Comparison of ENCODE assay signal across 9 mouse cellular contexts in genomic region chr11:76647062-76647461, GRCm38 (mm10). TPM values are rescaled to one million over a fixed set of nuclear protein-coding genes. Genes with fewer than 3 reads are reported as not detected.
DNase-seq lines count a peak whose midpoint lies in the region; ATAC-seq and TF ChIP-seq lines count a peak whose summit lies in the region.
"Had no signal": no experiment of that assay in that cellular context is flagged by ENCODE, and none has a peak within 500 bp of the region (broad histone marks: within the 10 kb centered on the region; RNA-seq: fewer than 3 reads in every experiment).

No protein-coding gene starts in this region.

- no peaks in the 10 kb centered on the region for H3K9me3 ChIP-seq in heart, embryonic 15.5 days (replicated peaks)
- H3K9me3 ChIP-seq in forebrain, embryonic 14.5 days (replicated peaks; ENCODE audit: control insufficient read depth, low read length): no peaks in the 10 kb centered on the region
- H3K9me3 ChIP-seq in midbrain, embryonic 12.5 days: no peaks in the 10 kb centered on the region

- no peaks in the 10 kb centered on the region for H3K36me3 ChIP-seq in heart, embryonic 15.5 days
- no peaks in the 10 kb centered on the region for H3K36me3 ChIP-seq in forebrain, embryonic 14.5 days (ENCODE audit: control insufficient read depth, insufficient read depth, low read length)
- H3K36me3 ChIP-seq in midbrain, embryonic 12.5 days: no peaks in the 10 kb centered on the region

- H3K4me3 ChIP-seq in heart, embryonic 15.5 days: peak overlapping the region; percentile 35
- no peak overlapping the region for H3K4me3 ChIP-seq in bone marrow, adult 2 months (replicated peaks; ENCODE audit: control insufficient read depth, low read depth, low read length)
- no peak overlapping the region for H3K4me3 ChIP-seq in forebrain, embryonic 14.5 days (ENCODE audit: low read depth, low read length)
- H3K4me3 ChIP-seq in midbrain, embryonic 12.5 days: peak overlapping the region; percentile 9

- peak overlapping the region; percentile 1; the same call in 1 of the 2 replicates for H3K27ac ChIP-seq in heart, embryonic 15.5 days
- H3K27ac ChIP-seq in bone marrow, adult 2 months (ENCODE audit: control insufficient read depth, insufficient read depth, low read depth, low read length, poor library complexity): no peak overlapping the region
- peak overlapping the region; percentile 72 for H3K27ac ChIP-seq in forebrain, embryonic 14.5 days (ENCODE audit: low read depth, low read length)
- H3K27ac ChIP-seq in midbrain, embryonic 12.5 days (replicated peaks): peak overlapping the region; percentile 12; the same call in 1 of the 2 replicates

- no peak for TF ChIP-seq POLR2A in bone marrow, adult 2 months (IDR thresholded peaks at IDR 0.05; ENCODE audit: borderline replicate concordance, control insufficient read depth, low read depth, low read length)

- ATAC-seq in heart, embryonic 15.5 days (replicated peaks; ENCODE audit: insufficient number of reproducible peaks, insufficient read depth, low FRiP score, low read depth): no peak
- ATAC-seq in forebrain, embryonic 14.5 days: peak; percentile 82
- ATAC-seq in midbrain, embryonic 12.5 days (ENCODE audit: low FRiP score, low read depth): peak; percentile 44; the same call in 1 of the 2 replicates

- H3K9ac ChIP-seq in heart, embryonic 15.5 days: 0 out of 2 replicates have a peak overlapping the region, but pooled peaks have one; percentile 5
- no peak overlapping the region for H3K9ac ChIP-seq in forebrain, embryonic 14.5 days (ENCODE audit: low read length)
- H3K9ac ChIP-seq in midbrain, embryonic 12.5 days (replicated peaks): no peak overlapping the region

- peak overlapping the region; percentile 62 for H3K4me2 ChIP-seq in heart, embryonic 15.5 days
- peak overlapping the region; percentile 42 for H3K4me2 ChIP-seq in forebrain, embryonic 14.5 days (ENCODE audit: low read length)
- H3K4me2 ChIP-seq in midbrain, embryonic 12.5 days (replicated peaks): peak overlapping the region; percentile 32

- 4% methylated on average over 7 of the region's 7 CpGs for whole genome bisulfite sequencing in heart, embryonic 15.5 days
- 22% methylated on average over 7 of the region's 7 CpGs for WGBS in bone marrow, adult 2 months
- WGBS in forebrain, embryonic 14.5 days: under 1% methylated on average over 7 of the region's 7 CpGs
- 3% methylated on average over 7 of the region's 7 CpGs for WGBS in midbrain, embryonic 12.5 days

- DNase-seq in heart, adult 9 months (ENCODE audit: low spot score in 2 of 2): no peak
- DNase-seq in forebrain, embryonic 14.5 days (ENCODE audit: low spot score): peak; percentile 93
- no peak for DNase-seq in adipocyte (ENCODE audit: low spot score)
- no peak for DNase-seq in adrenal gland, adult 2 months
- no peak for DNase-seq in layer of hippocampus, adult 18-20 months (ENCODE audit: low spot score in 2 of 2)

- H3K27me3 ChIP-seq in heart, embryonic 15.5 days: peaks cover 10% of the 10 kb centered on the region; the same call in 1 of the 2 replicates
- H3K27me3 ChIP-seq in forebrain, embryonic 14.5 days (replicated peaks; ENCODE audit: control insufficient read depth, insufficient read depth, low read length): peaks cover 18% of the 10 kb centered on the region; the same call in 1 of the 2 replicates
- peaks cover 19% of the 10 kb centered on the region; the same call in 1 of the 2 replicates for H3K27me3 ChIP-seq in midbrain, embryonic 12.5 days

- 0 out of 2 replicates have a peak, but pooled peaks have one; percentile 4 for TF ChIP-seq CTCF in bone marrow, adult 2 months (IDR thresholded peaks at IDR 0.05; ENCODE audit: control insufficient read depth, insufficient read depth, low read length)

- H3K4me1 ChIP-seq in heart, embryonic 15.5 days (replicated peaks): peaks cover 15% of the 10 kb centered on the region
- no peaks in the 10 kb centered on the region; the same call in none of the 2 replicates for H3K4me1 ChIP-seq in bone marrow, adult 2 months (ENCODE audit: control insufficient read depth, insufficient read depth, low read length)
- peaks cover 15% of the 10 kb centered on the region for H3K4me1 ChIP-seq in forebrain, embryonic 14.5 days (ENCODE audit: control insufficient read depth, insufficient read depth, low read length)
- H3K4me1 ChIP-seq in midbrain, embryonic 12.5 days: peaks cover 37% of the 10 kb centered on the region

RNA-seq across cellular contexts. Expression of gene Abr, which starts 24.9 kb away (rescaled TPM):
- polyA plus RNA-seq in heart, embryonic 15.5 days (2015; fragmentation: Nextera tagmentation; extraction: Ambion mirVana): 19.9 and 28.2 TPM in 2 replicates
- polyA plus RNA-seq in bone marrow, adult 2 months (2011; ENCODE audit: insufficient read depth, insufficient read length, low replicate concordance, missing spikeins): 19.4 and 43.0 TPM in 2 replicates
- polyA plus RNA-seq in forebrain, embryonic 14.5 days (2014; fragmentation: Nextera tagmentation; extraction: Ambion mirVana): 88.8 and 105 TPM in 2 replicates
- 70.1 and 73.3 TPM in 2 replicates for polyA plus RNA-seq in midbrain, embryonic 12.5 days (2016; fragmentation: Nextera tagmentation; extraction: Ambion mirVana)
- total RNA-seq in adrenal gland, adult 2 months (2021): 10 to 100 TPM; 46.2 to 76.2 TPM
- 47.7 and 49.6 TPM in 2 replicates for polyA plus RNA-seq in adrenal gland, adult 2 months (2012; rRNA removed)
- total RNA-seq in layer of hippocampus, adult 18-20 months (2021): 100 to 1,000 TPM; 490 to 505 TPM

RNA-seq across cellular contexts. Expression of gene Bhlha9, which starts 25.2 kb away (rescaled TPM):
- 0.10 and 0.34 TPM in 2 replicates for polyA plus RNA-seq in heart, embryonic 15.5 days (2015; fragmentation: Nextera tagmentation; extraction: Ambion mirVana)
- not detected in 2 replicates for polyA plus RNA-seq in bone marrow, adult 2 months (2011; ENCODE audit: insufficient read depth, insufficient read length, low replicate concordance, missing spikeins)
- polyA plus RNA-seq in forebrain, embryonic 14.5 days (2014; fragmentation: Nextera tagmentation; extraction: Ambion mirVana): 0.47 and 0.48 TPM in 2 replicates
- polyA plus RNA-seq in midbrain, embryonic 12.5 days (2016; fragmentation: Nextera tagmentation; extraction: Ambion mirVana): not detected in 2 replicates
- total RNA-seq in adrenal gland, adult 2 months (2021): not detected
- 0.21 TPM in 1 of 2 replicates, not detected in the other for polyA plus RNA-seq in adrenal gland, adult 2 months (2012; rRNA removed)
- 1 to 10 TPM; 3.9 to 4.7 TPM for total RNA-seq in layer of hippocampus, adult 18-20 months (2021)
- total RNA-seq: ES-E14 had no signal

RNA-seq across cellular contexts. Expression of gene Trarg1, which starts 32.5 kb away (rescaled TPM):
- 0.24 and 0.33 TPM in 2 replicates for polyA plus RNA-seq in heart, embryonic 15.5 days (2015; fragmentation: Nextera tagmentation; extraction: Ambion mirVana)
- polyA plus RNA-seq in bone marrow, adult 2 months (2011; ENCODE audit: insufficient read depth, insufficient read length, low replicate concordance, missing spikeins): 0.68 and 3.6 TPM in 2 replicates
- polyA plus RNA-seq in forebrain, embryonic 14.5 days (2014; fragmentation: Nextera tagmentation; extraction: Ambion mirVana): 0.23 and 0.31 TPM in 2 replicates
- polyA plus RNA-seq in midbrain, embryonic 12.5 days (2016; fragmentation: Nextera tagmentation; extraction: Ambion mirVana): not detected in 2 replicates
- 10 to 100 TPM; 30.0 to 67.3 TPM for total RNA-seq in adrenal gland, adult 2 months (2021)
- 15.9 and 18.5 TPM in 2 replicates for polyA plus RNA-seq in adrenal gland, adult 2 months (2012; rRNA removed)
- under 1 TPM; 0.30 to 0.52 TPM for total RNA-seq in layer of hippocampus, adult 18-20 months (2021)
- total RNA-seq: ES-E14 had no signal

Comparison
In these comparisons a context has a peak if more than half of its experiments do, and no peak if none do; other contexts are left out.
1. H3K4me3 ChIP-seq: peak in heart, embryonic 15.5 days (single experiment) and midbrain, embryonic 12.5 days (single experiment); none in bone marrow, adult 2 months (single experiment) and forebrain, embryonic 14.5 days (single experiment).
2. Peak in every context shown above with its lines, with median percentiles within 50 percentile points of each other: H3K4me2 ChIP-seq.